Mouse (Mus musculus) urinary bladder, postnatal 4 days (tissue): ENCODE data around the gene Strn.
"Not testable (repeated sequence)": the region's sequence is repeated elsewhere in the genome, so short reads cannot be mapped to it uniquely, and the experiment has no call there.

Experiments used
- DNase-seq, 2 experiments: peaks; one replicate each; pipeline ENCODE4 v3.0.0; 2021 to 2022; ENCODE audit warnings: low spot score in 2 of 2

Strn gene

DNA sequence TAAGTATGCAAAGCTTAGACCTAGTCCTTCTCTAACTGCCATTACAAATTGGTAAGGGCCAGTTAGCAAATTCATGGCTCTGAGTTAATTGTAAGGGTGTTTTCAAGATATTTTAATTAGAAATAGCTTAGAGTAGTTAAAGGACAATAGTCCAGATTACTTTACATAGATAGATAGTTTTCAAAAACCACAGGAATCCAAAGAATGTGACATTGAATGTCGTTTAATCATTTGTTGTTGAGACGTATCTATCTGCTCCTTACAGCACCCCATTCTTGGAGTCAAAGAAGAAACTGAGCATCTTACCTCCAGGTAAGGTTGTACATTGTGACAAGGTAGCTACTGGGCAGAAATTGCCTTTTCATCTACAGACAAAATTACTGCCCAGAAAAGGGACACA lies 26.7 kb downstream of the Strn start:
- DNase-seq: no peak

DNA sequence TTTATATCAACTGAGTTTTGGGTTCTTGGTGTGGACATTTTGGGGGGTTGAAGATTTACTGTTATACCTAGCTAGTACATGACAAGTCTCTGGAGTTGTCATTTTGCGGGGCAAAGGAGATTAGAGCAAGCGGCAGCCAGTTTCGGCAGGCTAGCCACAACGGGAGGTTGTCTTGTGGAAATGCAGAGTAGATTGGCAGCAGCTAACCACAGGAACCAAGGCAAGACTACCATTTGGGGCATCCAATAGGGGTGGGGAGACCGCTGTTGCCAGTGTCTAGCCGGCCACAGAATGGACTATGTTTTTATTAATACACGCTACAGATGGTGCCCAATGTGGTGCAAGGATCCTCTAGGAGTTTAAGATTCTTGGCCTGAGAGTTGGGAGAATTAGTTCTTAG lies 28.6 kb downstream of the Strn start:
- no peak for DNase-seq

GRCm38 (mm10) chr17:78702988-78703387 lies 34.0 kb downstream of the Strn start:
- DNase-seq: no peak

DNA sequence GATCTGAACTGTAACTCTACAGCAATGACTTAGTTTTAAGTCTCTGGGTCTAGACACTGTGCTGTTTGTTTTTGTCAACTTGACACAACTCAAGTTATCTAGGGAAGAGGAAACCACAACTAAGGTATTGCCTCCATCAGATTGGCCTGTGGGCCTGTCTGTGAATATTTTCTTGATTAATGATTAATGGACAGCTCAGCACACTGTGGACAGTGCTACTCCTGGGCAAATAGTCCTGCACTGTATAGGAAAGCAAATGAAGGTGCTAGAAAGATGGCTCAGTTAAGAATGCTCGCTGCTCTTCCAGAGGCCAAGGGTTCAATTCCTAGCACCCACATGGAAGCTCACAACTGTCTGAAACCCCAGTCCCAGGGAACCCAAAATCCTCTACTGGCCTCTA lies 38.0 kb downstream of the Strn start:
- no peak for DNase-seq

DNA sequence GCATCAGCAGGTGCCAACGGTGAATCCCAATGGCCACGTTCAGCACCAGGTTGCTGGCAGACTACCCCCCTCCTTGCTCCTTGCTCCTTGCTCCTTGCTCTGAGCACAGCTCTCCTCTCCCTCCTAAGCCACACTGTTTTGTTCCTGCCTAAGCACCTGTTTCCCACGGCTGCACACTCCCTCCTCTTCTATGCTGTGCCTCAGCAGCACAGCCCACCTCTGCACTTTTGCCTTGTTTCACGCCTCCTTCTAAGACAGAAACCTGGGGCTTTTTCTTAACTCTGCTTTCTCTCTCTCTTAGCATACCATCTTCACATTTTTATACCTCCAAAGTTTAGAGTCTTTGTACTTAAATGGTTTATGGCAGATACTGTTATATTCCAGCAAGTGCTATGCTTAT lies 39.5 kb downstream of the Strn start:
- no peak for DNase-seq

DNA sequence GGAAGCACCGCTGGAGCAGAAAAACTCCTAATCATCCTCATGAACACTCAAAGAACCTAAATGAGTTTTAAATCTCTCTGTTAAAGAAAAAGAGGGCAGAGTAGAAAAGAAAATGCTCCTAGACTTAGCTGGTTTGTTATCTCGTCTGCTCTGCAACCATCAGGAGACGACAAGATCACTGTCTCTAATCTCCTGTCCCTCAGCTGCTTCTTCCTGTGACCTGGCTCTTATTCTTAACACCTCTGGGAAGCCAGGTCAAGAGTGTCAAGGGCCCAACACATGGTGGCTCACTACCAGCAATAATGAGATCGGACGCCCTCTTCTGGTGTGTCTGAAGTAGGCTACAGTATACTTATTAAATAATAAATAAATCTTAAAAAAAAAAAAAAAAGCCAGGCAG lies 40.1 kb downstream of the Strn start:
- DNase-seq: no peak

- not testable (repeated sequence) for DNase-seq
Observed at GRCm38 (mm10) chr17:78689231-78689630, 47.8 kb downstream of the Strn start.

- no peak for DNase-seq
Observed at GRCm38 (mm10) chr17:78687971-78688370, 49.0 kb downstream of the Strn start.

DNA sequence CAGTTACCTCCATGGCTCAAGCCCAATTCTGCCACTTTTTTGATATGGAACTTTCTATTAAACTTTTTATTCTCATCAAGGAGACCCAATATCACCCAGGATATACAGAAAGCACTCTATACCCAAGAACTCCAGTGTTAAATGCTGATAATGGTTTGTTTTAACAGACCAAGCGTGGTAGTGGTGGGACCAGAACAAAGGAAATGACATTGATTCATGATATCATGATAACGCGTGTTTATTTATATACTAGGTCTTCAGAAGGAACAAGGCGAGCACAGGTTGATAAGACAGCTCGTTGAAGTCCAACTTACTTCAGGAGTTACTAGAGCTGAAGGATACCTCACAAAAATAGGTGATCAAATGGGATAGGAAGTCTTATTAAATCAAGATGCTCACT lies 52.0 kb downstream of the Strn start:
- no peak for DNase-seq

DNA sequence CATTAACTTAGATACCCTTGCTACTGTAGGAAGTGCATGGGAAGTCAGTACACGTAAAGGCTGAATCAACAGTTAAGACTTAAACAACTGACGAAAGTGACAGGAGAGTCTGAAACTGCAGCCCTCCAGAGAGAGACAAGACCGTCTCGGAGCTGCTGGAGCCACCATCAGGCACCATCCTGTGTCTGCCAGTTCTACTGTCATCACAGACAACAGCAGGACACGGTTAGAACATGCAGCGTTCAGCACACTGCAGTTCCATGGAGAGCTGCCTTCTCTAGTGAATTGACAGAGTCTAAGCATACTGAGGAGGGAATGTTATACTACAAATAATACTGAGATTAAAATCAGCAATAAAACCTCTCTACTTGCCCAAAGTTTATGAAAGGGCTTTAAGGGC lies 54.6 kb downstream of the Strn start:
- no peak for DNase-seq

GRCm38 (mm10) chr17:78679503-78679902 lies 57.5 kb downstream of the Strn start:
- no peak for DNase-seq

- DNase-seq: no peak
Observed at GRCm38 (mm10) chr17:78676813-78677212, 60.2 kb downstream of the Strn start.

- no peak for DNase-seq
Observed at GRCm38 (mm10) chr17:78664962-78665545, 71.9 kb downstream of the Strn start.

DNA sequence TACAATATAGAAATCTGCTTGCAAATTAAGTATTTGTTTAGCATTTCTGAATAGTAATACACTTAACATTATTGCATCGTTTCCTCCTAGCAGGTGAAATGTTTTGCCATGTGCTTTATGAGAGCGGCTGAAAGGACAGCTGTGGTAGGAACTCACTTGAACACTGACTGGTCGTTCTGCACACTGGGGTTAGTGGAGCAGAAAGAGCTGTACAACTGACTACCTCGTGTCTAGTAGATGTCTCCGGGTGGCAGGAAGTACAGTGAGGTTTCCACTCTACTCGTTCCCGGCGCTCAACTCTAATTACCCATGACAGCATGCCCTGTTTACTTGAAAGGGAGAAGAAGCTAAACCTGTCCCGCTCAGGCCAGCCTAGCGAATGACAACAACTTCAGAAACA lies 82.2 kb downstream of the Strn start:
- DNase-seq: no peak

GRCm38 (mm10) chr17:78643853-78644475 lies 93.0 kb downstream of the Strn start:
- no peak for DNase-seq

DNA sequence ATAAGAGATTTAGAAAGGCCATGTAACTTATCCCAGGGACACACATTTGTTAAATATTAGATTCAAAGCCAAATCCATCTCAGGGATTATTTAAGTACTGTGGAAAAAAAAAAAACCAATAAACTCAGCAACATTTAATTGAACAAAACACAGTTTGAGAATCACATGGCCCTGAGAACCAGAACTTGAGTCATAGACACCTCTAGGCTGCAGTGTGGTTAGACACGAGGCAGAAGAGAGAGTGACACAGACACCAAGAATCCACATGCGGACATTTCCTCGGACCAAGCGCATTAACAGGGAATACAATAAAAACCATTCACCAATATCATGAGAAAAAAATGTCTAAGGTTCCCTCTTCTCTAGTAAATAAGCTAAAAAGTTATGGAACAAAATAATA lies 94.7 kb downstream of the Strn start:
- DNase-seq: no peak

GRCm38 (mm10) chr17:78640387-78640786 lies 96.6 kb downstream of the Strn start:
- no peak for DNase-seq

- peak in 1 of 2 experiments; percentile 27 for DNase-seq
Observed at GRCm38 (mm10) chr17:78639099-78639498, 97.9 kb downstream of the Strn start.

GRCm38 (mm10) chr17:78637140-78637539 lies 99.9 kb downstream of the Strn start:
- no peak for DNase-seq

GRCm38 (mm10) chr17:78635616-78636015 lies 101.4 kb downstream of the Strn start:
- DNase-seq: no peak

GRCm38 (mm10) chr17:78624941-78625340 lies 112.1 kb downstream of the Strn start:
- DNase-seq: no peak

DNA sequence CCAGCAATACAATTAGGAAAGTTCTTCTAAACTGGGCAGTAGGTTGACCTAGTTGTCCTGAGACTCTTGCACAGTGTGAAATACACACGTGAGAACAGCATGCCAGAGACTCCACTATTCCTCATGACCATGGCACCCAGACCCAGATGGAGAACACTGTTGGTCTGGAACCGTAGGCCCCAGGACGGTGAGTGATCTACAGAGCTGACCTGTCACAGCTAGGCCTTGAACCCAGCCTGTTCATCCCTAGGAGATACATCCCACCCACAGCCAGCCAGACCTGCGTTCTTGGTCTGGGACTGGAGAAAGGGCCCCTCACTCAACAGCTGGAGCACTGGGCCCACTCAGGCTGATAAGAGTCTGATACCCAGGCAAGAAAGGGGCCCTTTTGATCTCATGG lies 115.1 kb downstream of the Strn start:
- DNase-seq: no peak

GRCm38 (mm10) chr17:78620740-78621139 lies 116.3 kb downstream of the Strn start:
- no peak for DNase-seq

GRCm38 (mm10) chr17:78619981-78620380 lies 117.0 kb downstream of the Strn start:
- no peak for DNase-seq
